Mouse (Mus musculus): Measurements from ENCODE around the gene Senp3.

- TF ChIP-seq POLR2A (IDR thresholded peaks at IDR 0.05; ENCODE audit: control insufficient read depth, extremely low read depth, insufficient read depth, low read length, poor library complexity) (no peak), CTCF (IDR thresholded peaks at IDR 0.05; ENCODE audit: borderline replicate concordance, control insufficient read depth, extremely low read depth, insufficient read depth, low read length, poor library complexity) (no peak)
Measured at GRCm38 (mm10) chr11:69709554-69710446, 27.9 kb upstream of the Senp3 start.
